Mouse (Mus musculus): ENCODE measurements around the gene Vmn2r20. TPM values are rescaled to one million over a fixed set of nuclear protein-coding genes. Genes with fewer than 3 reads are reported as not detected.
"Not testable (repeated sequence)": the region's sequence is repeated elsewhere in the genome, so short reads cannot be mapped to it uniquely, and the experiment has no call there.

Vmn2r20 gene
- not detected in 2 replicates for polyA plus RNA-seq (2015; fragmentation: Nextera tagmentation; extraction: Ambion mirVana)

- H3K4me3 ChIP-seq (ENCODE audit: low read length) = not testable (repeated sequence)
- WGBS = no CpG with 5 or more reads among the region's 4 CpGs
These were observed at the start of gene Vmn2r20 for GRCm38 (mm10) chr6:123418016-123418415. Gene Vmn2r20 (minus strand): TSS chr6:123418116.

DNA sequence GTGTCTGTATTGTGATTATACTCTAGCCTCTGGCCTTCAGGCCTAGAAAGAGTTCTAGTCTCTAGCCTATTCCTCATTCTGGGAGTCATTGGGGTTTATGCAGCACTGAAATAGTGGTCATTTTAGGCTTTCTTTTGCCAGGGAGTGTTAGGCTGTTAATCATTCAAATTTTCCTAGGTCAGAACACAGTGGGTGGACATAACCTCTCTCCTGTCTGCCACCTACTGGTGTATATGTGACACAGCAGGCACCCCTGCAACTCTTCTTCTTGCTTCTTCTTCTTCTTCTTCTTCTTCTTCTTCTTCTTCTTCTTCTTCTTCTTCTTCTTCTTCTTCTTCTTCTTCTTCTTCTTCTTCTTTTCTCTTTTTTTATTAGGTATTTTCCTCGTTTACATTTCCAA lies 6.5 kb upstream of the Vmn2r20 start:
- not testable (repeated sequence) for H3K4me2 ChIP-seq (ENCODE audit: low read depth, low read length); H3K36me3 ChIP-seq (ENCODE audit: control insufficient read depth, insufficient read depth, low read length); H3K9me3 ChIP-seq (ENCODE audit: control insufficient read depth, low read length); H3K27ac ChIP-seq (ENCODE audit: low read length); H3K27me3 ChIP-seq (ENCODE audit: control insufficient read depth, insufficient read depth, low read depth, low read length); H3K4me3 ChIP-seq (ENCODE audit: low read length); H3K9ac ChIP-seq (ENCODE audit: low read length); ATAC-seq (ENCODE audit: low read depth); H3K4me1 ChIP-seq (replicated peaks; ENCODE audit: control insufficient read depth, insufficient read depth, low read length)
- no CpG with 5 or more reads among the region's 1 CpGs for WGBS

More at GRCm38 (mm10) chr6:123418016-123418415, at the start of gene Vmn2r20:
- H3K9ac ChIP-seq (ENCODE audit: low read length); H3K9me3 ChIP-seq (ENCODE audit: control insufficient read depth, low read length); ATAC-seq (ENCODE audit: low read depth); H3K27ac ChIP-seq (ENCODE audit: low read length); H3K4me1 ChIP-seq (replicated peaks; ENCODE audit: control insufficient read depth, insufficient read depth, low read length); H3K27me3 ChIP-seq (ENCODE audit: control insufficient read depth, insufficient read depth, low read depth, low read length); H3K4me2 ChIP-seq (ENCODE audit: low read depth, low read length); H3K36me3 ChIP-seq (ENCODE audit: control insufficient read depth, insufficient read depth, low read length): not testable (repeated sequence)

DNA sequence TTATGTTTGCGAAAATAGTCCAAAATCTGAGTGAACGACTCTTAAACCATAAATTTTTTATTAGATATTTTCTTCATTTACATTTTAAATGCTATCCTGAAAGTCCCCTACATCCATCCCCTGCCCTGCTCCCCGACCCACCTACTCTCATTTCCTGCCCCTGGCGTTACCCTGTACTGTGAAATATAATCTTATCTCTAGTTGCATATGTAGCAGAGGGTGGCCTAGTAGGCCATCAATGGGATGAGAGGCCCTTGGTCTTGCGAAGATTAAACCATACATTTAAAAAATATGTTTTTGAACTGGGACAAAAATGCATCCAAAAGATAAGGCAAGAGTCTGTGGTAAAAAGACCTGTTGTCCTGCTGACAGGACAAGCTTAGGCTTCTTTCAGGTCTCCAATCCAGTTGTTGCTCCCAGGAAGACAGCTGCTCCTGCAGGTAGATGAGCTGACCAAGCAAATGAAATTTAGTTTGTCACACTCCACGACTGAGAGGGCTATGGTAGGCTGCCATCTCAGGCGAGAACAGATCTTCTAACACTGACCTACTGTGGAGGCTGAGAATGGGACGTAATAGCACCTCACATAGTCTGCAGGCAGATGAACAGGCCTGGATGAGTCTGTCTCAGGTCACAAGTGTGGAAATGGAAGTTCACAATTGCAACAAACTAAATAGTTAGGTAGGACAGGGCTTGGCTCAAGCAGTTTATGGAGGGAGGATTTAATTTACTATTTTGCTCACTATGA lies 10.8 kb downstream of the Vmn2r20 start:
- not testable (repeated sequence) for H3K4me1 ChIP-seq (replicated peaks; ENCODE audit: control insufficient read depth, insufficient read depth, low read length); H3K27me3 ChIP-seq (ENCODE audit: control insufficient read depth, insufficient read depth, low read depth, low read length); H3K36me3 ChIP-seq (ENCODE audit: control insufficient read depth, insufficient read depth, low read length); H3K27ac ChIP-seq (ENCODE audit: low read length); H3K4me3 ChIP-seq (ENCODE audit: low read length); H3K4me2 ChIP-seq (ENCODE audit: low read depth, low read length); H3K9me3 ChIP-seq (ENCODE audit: control insufficient read depth, low read length); ATAC-seq (ENCODE audit: low read depth); H3K9ac ChIP-seq (ENCODE audit: low read length)
- WGBS = no CpG with 5 or more reads among the region's 8 CpGs

DNA sequence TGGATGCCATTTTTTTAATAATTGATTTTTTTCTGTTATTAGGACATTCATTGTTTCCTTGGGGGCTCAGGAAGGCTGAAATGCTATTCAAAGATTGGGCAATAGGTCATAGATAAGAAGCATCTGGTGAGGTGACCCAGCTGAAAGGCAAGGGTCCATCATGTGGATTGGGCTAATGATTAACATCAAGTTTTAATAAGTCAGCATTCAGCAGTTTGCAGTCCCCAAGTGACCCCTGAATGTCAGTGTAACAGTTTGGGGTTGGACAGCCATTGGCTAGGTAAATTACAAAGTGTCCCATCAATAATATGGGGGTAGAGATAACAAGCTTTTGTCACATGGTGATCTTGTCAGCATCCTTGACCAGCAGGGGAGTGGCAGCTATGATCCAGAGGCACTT lies 29.1 kb downstream of the Vmn2r20 start:
- H3K4me3 ChIP-seq (ENCODE audit: low read length); H3K4me1 ChIP-seq (replicated peaks; ENCODE audit: control insufficient read depth, insufficient read depth, low read length); H3K4me2 ChIP-seq (ENCODE audit: low read depth, low read length); H3K9ac ChIP-seq (ENCODE audit: low read length); H3K27ac ChIP-seq (ENCODE audit: low read length); H3K36me3 ChIP-seq (ENCODE audit: control insufficient read depth, insufficient read depth, low read length); ATAC-seq (ENCODE audit: low read depth); H3K9me3 ChIP-seq (ENCODE audit: control insufficient read depth, low read length); H3K27me3 ChIP-seq (ENCODE audit: control insufficient read depth, insufficient read depth, low read depth, low read length): not testable (repeated sequence)

- 78% methylated on average over 1 of the region's 1 CpGs for WGBS
- Histone ChIP-seq H3K36me3 (ENCODE audit: control insufficient read depth, insufficient read depth, low read length) (no peaks in the 10 kb centered on the region), H3K4me2 (ENCODE audit: low read depth, low read length) (no peak overlapping the region), H3K4me3 (ENCODE audit: low read length) (no peak overlapping the region), H3K4me1 (replicated peaks; ENCODE audit: control insufficient read depth, insufficient read depth, low read length) (no peaks in the 10 kb centered on the region), H3K9ac (ENCODE audit: low read length) (no peak overlapping the region), H3K27me3 (ENCODE audit: control insufficient read depth, insufficient read depth, low read depth, low read length) (no peaks in the 10 kb centered on the region), H3K9me3 (ENCODE audit: control insufficient read depth, low read length) (no peaks in the 10 kb centered on the region), H3K27ac (ENCODE audit: low read length) (no peak overlapping the region)
- ATAC-seq (ENCODE audit: low read depth) = no peak
These were observed 71.8 kb downstream of the Vmn2r20 start for GRCm38 (mm10) chr6:123346141-123346540.

GRCm38 (mm10) chr6:123340093-123340492 lies 77.8 kb downstream of the Vmn2r20 start:
- no peaks in the 10 kb centered on the region for H3K27me3 ChIP-seq (ENCODE audit: control insufficient read depth, insufficient read depth, low read depth, low read length)
- no peak overlapping the region for H3K4me3 ChIP-seq (ENCODE audit: low read length)
- ATAC-seq (ENCODE audit: low read depth) = no peak
- no peak overlapping the region for H3K27ac ChIP-seq (ENCODE audit: low read length)
- H3K4me2 ChIP-seq (ENCODE audit: low read depth, low read length) = no peak overlapping the region
- H3K4me1 ChIP-seq (replicated peaks; ENCODE audit: control insufficient read depth, insufficient read depth, low read length) = no peaks in the 10 kb centered on the region
- H3K9ac ChIP-seq (ENCODE audit: low read length) = no peak overlapping the region
- no peaks in the 10 kb centered on the region for H3K9me3 ChIP-seq (ENCODE audit: control insufficient read depth, low read length)
- no peaks in the 10 kb centered on the region for H3K36me3 ChIP-seq (ENCODE audit: control insufficient read depth, insufficient read depth, low read length)

DNA sequence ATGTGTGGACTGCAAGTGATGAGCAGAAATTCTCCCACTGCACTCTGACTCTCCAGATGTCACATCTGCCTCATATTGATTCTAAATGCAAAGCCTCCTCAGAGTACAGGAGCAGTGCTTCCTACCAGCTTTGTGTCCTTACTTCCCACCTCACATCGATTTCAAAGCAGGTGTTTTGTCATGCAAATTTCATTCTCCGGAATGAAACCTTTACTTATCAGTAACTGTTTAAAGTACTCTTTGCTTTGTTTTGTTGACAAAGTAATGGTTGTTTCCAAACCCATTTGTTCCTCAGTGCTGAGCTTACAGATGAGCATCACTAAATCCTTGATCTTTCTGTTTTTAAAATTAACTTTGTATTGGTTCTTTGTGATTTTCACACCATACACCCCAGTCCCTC lies 85.4 kb downstream of the Vmn2r20 start:
- ATAC-seq (ENCODE audit: low read depth) = no peak
- 32% methylated on average over 2 of the region's 2 CpGs for WGBS

More for the DNA sequence above, 85.4 kb downstream of the Vmn2r20 start:
- no peaks in the 10 kb centered on the region for H3K4me1 ChIP-seq (replicated peaks; ENCODE audit: control insufficient read depth, insufficient read depth, low read length)
- H3K27me3 ChIP-seq (ENCODE audit: control insufficient read depth, insufficient read depth, low read depth, low read length) = no peaks in the 10 kb centered on the region
- H3K4me2 ChIP-seq (ENCODE audit: low read depth, low read length) = no peak overlapping the region
- no peak overlapping the region for H3K4me3 ChIP-seq (ENCODE audit: low read length)
- H3K9ac ChIP-seq (ENCODE audit: low read length) = no peak overlapping the region
- no peak overlapping the region for H3K27ac ChIP-seq (ENCODE audit: low read length)
- H3K36me3 ChIP-seq (ENCODE audit: control insufficient read depth, insufficient read depth, low read length) = no peaks in the 10 kb centered on the region
- H3K9me3 ChIP-seq (ENCODE audit: control insufficient read depth, low read length) = no peaks in the 10 kb centered on the region

Other genes starting within 250 kb of the Vmn2r20 start
- gene Clec4b2, start 245.2 kb downstream of the Vmn2r20 start, polyA plus RNA-seq (2015; fragmentation: Nextera tagmentation; extraction: Ambion mirVana) = not detected in 2 replicates
- gene Clec4n, start 188.3 kb downstream of the Vmn2r20 start, polyA plus RNA-seq (2015; fragmentation: Nextera tagmentation; extraction: Ambion mirVana) = 2.8 and 3.6 TPM in 2 replicates
- gene Clec4d, start 156.0 kb downstream of the Vmn2r20 start, polyA plus RNA-seq (2015; fragmentation: Nextera tagmentation; extraction: Ambion mirVana) = 0.36 and 0.39 TPM in 2 replicates
- 0.36 TPM in 1 of 2 replicates, not detected in the other for gene Clec4e, start 128.2 kb downstream of the Vmn2r20 start, polyA plus RNA-seq (2015; fragmentation: Nextera tagmentation; extraction: Ambion mirVana)
- not detected in 2 replicates for gene Vmn2r19, start 109.8 kb downstream of the Vmn2r20 start, polyA plus RNA-seq (2015; fragmentation: Nextera tagmentation; extraction: Ambion mirVana)
- gene Vmn2r21, start 115.3 kb upstream of the Vmn2r20 start, polyA plus RNA-seq (2015; fragmentation: Nextera tagmentation; extraction: Ambion mirVana) = not detected in 2 replicates
- gene Vmn2r22, start 232.6 kb upstream of the Vmn2r20 start, polyA plus RNA-seq (2015; fragmentation: Nextera tagmentation; extraction: Ambion mirVana) = not detected in 2 replicates